Mouse (Mus musculus): ENCODE results near the gene Tuba4a.

DNA sequence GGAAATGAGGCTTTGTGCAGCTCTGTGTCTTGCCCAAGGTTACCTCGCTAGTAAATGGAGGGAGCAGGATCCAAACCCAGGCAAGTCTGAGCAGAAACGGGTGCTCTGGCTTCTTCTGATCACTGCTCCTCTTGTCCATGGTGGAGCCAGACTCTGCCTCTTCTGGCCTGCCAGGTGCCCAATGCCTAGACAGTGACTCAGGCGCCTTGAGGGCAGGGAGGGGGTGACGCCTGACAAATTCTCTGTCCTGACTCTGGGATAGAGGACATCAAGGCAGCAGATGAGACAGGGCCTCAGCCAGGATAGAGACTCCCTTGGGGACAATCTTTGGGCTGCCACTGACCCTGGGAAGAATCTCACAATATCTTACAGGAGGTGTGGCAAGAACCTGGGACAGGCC is 11.6 kb upstream of the Tuba4a start:
- TF ChIP-seq CTCF (IDR thresholded peaks at IDR 0.05; ENCODE audit: extremely low read depth, insufficient read depth, insufficient read length, insufficient replicate concordance) (no peak), POLR2A (IDR thresholded peaks at IDR 0.05; ENCODE audit: low read depth, low read length) (no peak)
